Mouse (Mus musculus): ENCODE data around the gene Tbc1d22b.

The Tbc1d22b gene

DNA sequence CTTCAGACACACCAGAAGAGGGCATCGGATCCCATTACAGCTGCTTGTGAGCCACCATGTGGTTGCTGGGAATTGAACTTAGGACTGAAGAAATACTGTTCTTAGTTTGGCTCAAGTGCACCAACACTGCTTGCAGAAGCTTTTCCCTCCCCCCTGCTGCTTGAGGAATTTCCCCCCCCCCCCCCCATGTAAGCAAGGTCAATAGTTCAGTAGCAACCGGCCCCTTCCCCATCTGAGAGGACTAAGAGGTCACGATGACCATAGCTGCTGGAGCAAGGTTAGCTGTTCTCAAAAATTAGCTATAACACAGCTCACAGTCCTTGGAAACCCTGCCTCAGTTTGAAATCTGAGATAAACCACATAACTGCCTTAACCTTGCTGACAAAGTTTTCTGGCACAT, 92.6 kb downstream of the Tbc1d22b start:
- CTCF ChIA-PET = interaction anchor here (0.6 kb wide), 1 partner anchor 383 kb away, joined by 4 read pairs; no protein-coding TSS in a partner anchor

Measured in spleen, embryonic (tissue).